Mouse (Mus musculus) forebrain, embryonic 10.5 days (tissue): ENCODE measurements around the gene Nme8. TPM values are rescaled to one million over a fixed set of nuclear protein-coding genes. Genes with fewer than 3 reads are reported as not detected.

ENCODE experiments used
- DNase-seq: peaks from one replicate; pipeline ENCODE4 v3.0.0-alpha.2; 2017; ENCODE audit warnings: low spot score; ENCODE audit errors: extremely low spot score
- H3K27ac ChIP-seq: fragments of 300-500 bp; sonication (generic); 2 replicates; pipeline ENCODE4 v1.5.1; 2016; ENCODE audit warnings: mild to moderate bottlenecking
- H3K27me3 ChIP-seq: fragments of 300-500 bp; sonication (generic); 2 replicates; pipeline ENCODE4 v1.6.1; 2016; ENCODE audit warnings: mild to moderate bottlenecking; ENCODE audit not compliant: poor library complexity, severe bottlenecking
- H3K36me3 ChIP-seq: fragments of 300-500 bp; sonication (generic); replicated peaks from 2 replicates; pipeline ENCODE4 v1.6.1; 2016; ENCODE audit warnings: mild to moderate bottlenecking, moderate library complexity
- H3K4me1 ChIP-seq: fragments of 300-500 bp; sonication (generic); 2 replicates; pipeline ENCODE4 v1.6.1; 2016
- H3K4me3 ChIP-seq: fragments of 300-500 bp; sonication (generic); 2 replicates; pipeline ENCODE4 v1.5.1; 2016; ENCODE audit warnings: mild to moderate bottlenecking, moderate library complexity
- H3K9me3 ChIP-seq: fragments of 300-500 bp; sonication (generic); 2 replicates; pipeline ENCODE4 v1.6.1; 2016; ENCODE audit warnings: mild to moderate bottlenecking, moderate library complexity
- WGBS: fragments of 180-500 bp; shearing (Covaris S2); methylation state at CpG from one replicate; pipeline ENCODE4 v1.1.7; 2016; 5-methylcytosine and 5-hydroxymethylcytosine counted together
- polyA plus RNA-seq: library from polyadenylated mRNA; unstranded; fragments of >200 nt; fragmentation: Nextera tagmentation; extraction: Ambion mirVana; gene quantifications from 2 replicates; pipeline ENCODE4 v1.2.1, GENCODE M21; 2016

The Nme8 gene
- polyA plus RNA-seq = not detected in 2 replicates

DNA sequence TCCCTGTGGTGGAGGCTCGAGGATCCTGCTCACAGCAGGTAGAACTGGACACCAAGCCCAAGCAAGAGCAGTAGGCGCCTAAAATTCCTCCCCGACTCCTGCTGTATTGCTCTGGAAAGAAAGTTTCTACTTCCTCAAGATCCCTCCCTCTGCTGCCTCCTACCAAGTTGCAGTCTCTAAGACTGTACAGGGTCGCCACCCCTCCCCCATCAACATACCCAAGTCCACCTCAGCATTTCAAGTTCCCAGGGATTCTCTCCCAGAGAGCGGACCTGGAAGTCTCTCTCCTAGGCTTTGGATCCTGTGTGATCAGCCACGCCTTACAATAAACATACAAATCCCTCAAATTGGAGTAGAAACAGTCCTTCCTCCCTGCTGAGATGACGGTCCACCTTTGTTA, at the start of gene Nme8:
Gene Nme8 (minus strand): TSS at position 5 of the 400 bp plus-strand sequence.
- no peak within 1 kb of the TSS for H3K4me3 ChIP-seq
- peaks cover 4% of the 10 kb centered on the region for H3K4me1 ChIP-seq
- no peak within 1 kb of the TSS for H3K27ac ChIP-seq
- H3K9me3 ChIP-seq = no peaks in the 10 kb centered on the region
- 23% methylated on average over 7 of the region's 7 CpGs for WGBS
- H3K27me3 ChIP-seq = peaks cover 6% of the 10 kb centered on the region
- DNase-seq = no peak
- no peaks in the 10 kb centered on the region for H3K36me3 ChIP-seq

DNA sequence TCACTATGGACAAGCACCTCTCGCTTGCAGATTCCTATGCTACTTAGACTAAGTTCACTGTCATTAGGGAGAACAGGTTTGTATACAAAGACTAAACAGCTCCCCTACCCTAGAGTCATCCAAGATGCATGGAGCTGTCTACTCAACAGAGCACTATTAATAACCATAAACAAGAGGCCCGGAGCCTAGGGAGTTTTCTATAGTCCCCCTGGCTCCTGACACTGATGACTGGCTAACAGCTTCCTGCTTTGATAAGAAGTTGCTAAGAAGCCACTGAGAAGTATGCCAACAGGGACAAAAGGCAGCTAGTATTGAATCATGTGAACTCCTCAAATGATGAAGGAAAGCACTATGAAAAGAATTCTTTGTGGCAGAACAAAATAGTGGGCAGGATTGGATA, 48.1 kb upstream of the Nme8 start:
- H3K4me3 ChIP-seq = no peak overlapping the region
- no peaks in the 10 kb centered on the region for H3K9me3 ChIP-seq
- 75% methylated on average over 2 of the region's 2 CpGs for WGBS
- H3K27ac ChIP-seq = no peak overlapping the region
- no peaks in the 10 kb centered on the region for H3K4me1 ChIP-seq
- H3K27me3 ChIP-seq = no peaks in the 10 kb centered on the region
- no peak for DNase-seq
- no peaks in the 10 kb centered on the region for H3K36me3 ChIP-seq

DNA sequence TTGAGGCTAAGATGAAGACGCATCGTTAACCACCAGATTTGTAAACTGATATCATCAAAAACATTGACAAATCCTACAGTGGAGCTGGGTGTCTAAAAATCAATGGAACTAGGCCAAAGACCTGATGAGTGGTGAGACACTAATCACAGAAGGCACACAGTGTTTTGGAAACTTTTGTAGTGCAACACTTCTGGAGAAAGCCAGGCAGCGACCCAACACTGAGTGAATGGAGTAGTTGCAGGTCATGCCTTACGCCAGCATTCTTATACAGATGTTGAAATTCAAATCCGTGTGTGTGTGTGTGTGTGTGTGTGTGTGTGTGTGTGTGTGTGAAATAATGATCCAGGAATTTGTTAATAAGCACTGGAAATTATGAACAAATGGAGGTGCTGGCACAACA, 46.9 kb upstream of the Nme8 start:
- no peak overlapping the region for H3K4me3 ChIP-seq
- H3K4me1 ChIP-seq = no peaks in the 10 kb centered on the region
- no peak overlapping the region for H3K27ac ChIP-seq
- DNase-seq = no peak
- WGBS = 94% methylated on average over 5 of the region's 5 CpGs
- H3K27me3 ChIP-seq = no peaks in the 10 kb centered on the region
- no peaks in the 10 kb centered on the region for H3K9me3 ChIP-seq
- H3K36me3 ChIP-seq = no peaks in the 10 kb centered on the region

DNA sequence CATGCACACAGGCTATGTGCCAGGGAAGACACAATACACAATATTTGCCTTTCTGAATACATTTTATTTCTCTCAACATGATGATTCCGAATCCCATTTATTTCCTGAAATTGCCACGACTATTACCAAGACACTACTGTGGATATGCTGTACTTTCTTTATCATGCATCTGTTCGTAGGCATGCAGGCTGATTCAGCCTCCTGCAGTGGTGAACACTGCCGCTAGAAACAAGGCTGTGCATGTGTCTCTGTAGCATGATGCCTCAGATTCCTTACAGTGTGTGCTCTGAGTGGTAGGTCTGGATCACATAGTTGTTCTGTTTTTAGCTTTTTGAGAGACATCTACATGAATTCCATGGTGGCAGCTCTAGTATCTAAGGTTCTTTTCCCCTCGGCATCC, 37.0 kb upstream of the Nme8 start:
- no peak for DNase-seq
- Histone ChIP-seq H3K9me3 (no peaks in the 10 kb centered on the region), H3K4me1 (no peaks in the 10 kb centered on the region), H3K36me3 (no peaks in the 10 kb centered on the region), H3K4me3 (no peak overlapping the region), H3K27ac (no peak overlapping the region), H3K27me3 (no peaks in the 10 kb centered on the region)
- WGBS = 88% methylated on average over 5 of the region's 5 CpGs

DNA sequence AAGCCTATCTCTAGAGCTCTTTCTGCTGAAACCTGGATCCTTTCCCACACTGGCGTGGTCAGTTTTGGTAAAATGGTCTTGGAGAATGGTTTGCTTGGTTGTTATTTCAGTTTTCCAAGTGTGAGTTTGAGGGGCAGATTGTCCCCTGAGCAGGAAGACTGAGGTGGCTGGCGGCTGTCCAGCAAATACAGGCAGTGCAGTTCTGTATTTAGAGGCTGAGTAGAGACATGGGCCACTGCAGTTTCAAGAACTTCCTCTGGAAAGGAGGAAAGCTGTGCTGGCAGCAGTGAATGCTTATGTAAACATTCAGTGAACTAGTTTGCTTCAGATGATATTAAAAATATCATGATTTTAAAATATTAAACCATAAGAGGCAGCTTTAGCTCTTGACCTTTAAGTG, 33.2 kb upstream of the Nme8 start:
- WGBS = 85% methylated on average over 2 of the region's 2 CpGs
- Histone ChIP-seq H3K4me1 (no peaks in the 10 kb centered on the region), H3K27ac (no peak overlapping the region), H3K36me3 (no peaks in the 10 kb centered on the region), H3K9me3 (no peaks in the 10 kb centered on the region), H3K4me3 (no peak overlapping the region), H3K27me3 (no peaks in the 10 kb centered on the region)
- no peak for DNase-seq

DNA sequence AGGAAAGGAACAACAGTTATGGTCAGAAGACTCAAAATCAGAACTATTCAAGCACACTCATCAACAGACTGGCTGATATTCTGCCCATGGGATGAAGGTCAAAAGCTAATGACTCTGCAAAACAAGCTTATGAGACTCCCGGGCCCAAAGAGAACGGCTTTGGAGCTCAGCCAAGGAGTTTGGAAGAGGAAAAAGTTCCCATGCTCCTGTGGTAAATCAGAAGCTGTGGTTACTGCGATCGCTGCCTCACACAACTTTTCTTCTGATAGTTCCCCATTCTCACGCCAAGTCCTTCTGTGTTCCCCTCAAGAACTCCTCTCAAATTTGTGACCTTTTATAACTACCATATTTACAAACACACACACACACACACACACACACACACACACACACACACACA, 21.4 kb upstream of the Nme8 start:
- H3K4me1 ChIP-seq = no peaks in the 10 kb centered on the region
- no peaks in the 10 kb centered on the region for H3K36me3 ChIP-seq
- no peaks in the 10 kb centered on the region for H3K9me3 ChIP-seq
- DNase-seq = no peak
- H3K27ac ChIP-seq = no peak overlapping the region
- no peaks in the 10 kb centered on the region for H3K27me3 ChIP-seq
- H3K4me3 ChIP-seq = no peak overlapping the region
- 92% methylated on average over 5 of the region's 5 CpGs for WGBS

DNA sequence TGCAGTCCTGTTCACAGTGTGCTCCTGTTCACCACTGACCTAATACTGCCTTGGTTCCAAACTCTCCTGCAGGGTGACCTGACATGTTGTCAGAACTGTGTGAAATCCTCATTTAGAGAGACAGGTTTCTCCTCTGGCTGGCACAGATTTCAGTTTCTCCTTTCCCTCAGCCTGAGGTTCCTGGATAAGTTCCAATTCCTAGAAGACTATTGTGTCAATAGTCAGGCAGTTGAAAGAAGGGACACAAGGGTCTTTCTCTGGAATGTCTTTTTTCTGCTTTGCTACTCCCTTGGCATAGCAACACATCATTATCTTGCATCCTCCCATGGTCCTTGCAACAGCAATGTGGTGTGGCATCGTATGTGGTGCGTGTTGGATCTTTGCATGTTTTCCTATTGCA, 19.6 kb upstream of the Nme8 start:
- Histone ChIP-seq H3K4me1 (no peaks in the 10 kb centered on the region), H3K36me3 (no peaks in the 10 kb centered on the region), H3K4me3 (no peak overlapping the region), H3K27ac (no peak overlapping the region), H3K27me3 (no peaks in the 10 kb centered on the region), H3K9me3 (no peaks in the 10 kb centered on the region)
- 93% methylated on average over 2 of the region's 2 CpGs for WGBS
- DNase-seq = no peak

DNA sequence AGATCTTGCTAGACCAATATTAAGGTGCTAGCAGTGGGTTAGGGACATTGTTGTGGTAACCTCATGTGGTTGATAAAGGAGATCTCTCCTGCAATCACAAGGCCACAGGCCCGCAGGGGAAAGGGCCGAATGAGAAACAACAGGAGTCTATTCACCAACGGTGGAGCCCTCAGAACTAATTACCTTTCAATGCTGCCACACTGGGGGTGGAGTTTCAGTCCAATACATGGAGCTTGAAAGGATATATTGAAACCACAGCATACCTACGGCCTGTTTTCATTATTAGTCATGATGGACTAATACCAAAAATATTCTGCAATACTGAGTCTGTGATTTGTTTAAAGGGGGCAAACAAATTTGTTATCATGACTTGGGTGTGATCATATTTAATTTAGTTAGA, 6.2 kb upstream of the Nme8 start:
- Histone ChIP-seq H3K27me3 (no peaks in the 10 kb centered on the region), H3K4me1 (peaks cover 5% of the 10 kb centered on the region; the same call in 1 of the 2 replicates), H3K27ac (no peak overlapping the region), H3K9me3 (no peaks in the 10 kb centered on the region), H3K4me3 (no peak overlapping the region), H3K36me3 (no peaks in the 10 kb centered on the region)
- no peak for DNase-seq
- 29% methylated on average over 4 of the region's 4 CpGs for WGBS

DNA sequence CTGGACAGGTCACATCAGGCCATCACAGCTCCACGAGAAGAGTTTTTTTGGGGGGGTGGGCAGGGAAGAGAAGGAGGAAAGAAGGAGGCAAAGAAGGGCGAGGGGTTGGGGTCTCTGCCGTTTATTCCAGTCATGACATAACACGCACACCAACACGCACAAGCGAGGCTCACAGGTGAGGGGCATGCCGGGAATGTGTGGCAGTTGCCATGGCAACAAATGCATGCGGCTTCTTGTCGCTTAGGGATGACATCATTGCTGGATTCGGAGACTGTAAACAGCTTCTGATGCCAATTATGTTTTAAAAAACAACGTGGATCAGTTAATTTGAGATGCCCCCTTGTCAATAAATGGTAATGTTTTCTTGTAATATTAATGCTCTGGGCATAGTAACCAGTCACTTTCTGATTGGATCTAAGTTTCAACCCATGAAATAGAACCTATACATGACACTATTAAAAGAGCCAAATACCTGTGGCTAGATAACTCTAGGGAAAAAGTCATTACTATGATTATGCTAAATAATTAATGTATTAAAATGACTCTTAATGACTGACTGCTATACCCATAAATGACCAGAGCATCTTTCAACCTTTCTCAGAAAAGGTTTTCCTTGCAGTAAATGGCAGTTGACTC, 4.0 kb upstream of the Nme8 start:
- Histone ChIP-seq H3K36me3 (no peaks in the 10 kb centered on the region), H3K27me3 (peaks cover 6% of the 10 kb centered on the region), H3K27ac (no peak overlapping the region), H3K4me3 (no peak overlapping the region), H3K9me3 (no peaks in the 10 kb centered on the region), H3K4me1 (peaks cover 9% of the 10 kb centered on the region)
- WGBS = 85% methylated on average over 11 of the region's 11 CpGs
- no peak for DNase-seq

DNA sequence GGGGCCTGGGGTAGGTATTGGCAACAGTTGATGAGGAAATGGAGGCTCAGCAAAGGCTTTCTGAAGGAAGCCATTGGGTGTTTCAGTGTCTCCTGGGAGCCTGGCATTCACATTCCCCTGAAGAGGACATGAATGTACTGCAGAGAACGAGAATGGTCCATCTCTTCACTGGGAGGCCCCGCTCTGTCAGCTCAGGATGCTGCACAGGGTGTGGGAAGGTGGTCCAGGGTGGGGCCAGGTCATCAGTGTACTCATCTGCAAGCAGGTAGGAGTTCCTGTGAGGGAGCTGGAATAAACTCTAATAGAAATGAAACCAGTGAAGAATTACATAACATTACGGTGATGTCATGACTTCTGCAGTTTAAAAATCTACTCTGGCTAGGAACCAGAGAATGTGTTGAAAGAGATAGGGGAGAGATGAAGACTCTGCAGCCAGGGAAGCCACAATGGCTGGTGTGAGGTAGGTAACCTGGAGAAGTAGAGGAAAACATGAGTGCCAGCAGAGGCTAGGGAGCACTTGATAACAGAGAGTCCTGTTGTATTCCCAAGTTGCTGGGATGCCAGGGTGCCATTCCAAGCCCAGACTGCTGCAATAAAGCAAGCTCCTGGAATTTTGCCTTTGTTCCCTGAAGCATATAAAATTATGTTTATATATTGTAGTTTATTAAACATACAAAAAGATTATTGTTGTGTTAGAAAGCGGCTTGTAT, 3.3 kb upstream of the Nme8 start:
- no peak overlapping the region for H3K4me3 ChIP-seq
- no peak for DNase-seq
- H3K27ac ChIP-seq = no peak overlapping the region
- no peaks in the 10 kb centered on the region for H3K9me3 ChIP-seq
- 94% methylated on average over 4 of the region's 4 CpGs for WGBS
- peaks cover 9% of the 10 kb centered on the region for H3K4me1 ChIP-seq
- H3K36me3 ChIP-seq = no peaks in the 10 kb centered on the region
- peaks cover 6% of the 10 kb centered on the region for H3K27me3 ChIP-seq

DNA sequence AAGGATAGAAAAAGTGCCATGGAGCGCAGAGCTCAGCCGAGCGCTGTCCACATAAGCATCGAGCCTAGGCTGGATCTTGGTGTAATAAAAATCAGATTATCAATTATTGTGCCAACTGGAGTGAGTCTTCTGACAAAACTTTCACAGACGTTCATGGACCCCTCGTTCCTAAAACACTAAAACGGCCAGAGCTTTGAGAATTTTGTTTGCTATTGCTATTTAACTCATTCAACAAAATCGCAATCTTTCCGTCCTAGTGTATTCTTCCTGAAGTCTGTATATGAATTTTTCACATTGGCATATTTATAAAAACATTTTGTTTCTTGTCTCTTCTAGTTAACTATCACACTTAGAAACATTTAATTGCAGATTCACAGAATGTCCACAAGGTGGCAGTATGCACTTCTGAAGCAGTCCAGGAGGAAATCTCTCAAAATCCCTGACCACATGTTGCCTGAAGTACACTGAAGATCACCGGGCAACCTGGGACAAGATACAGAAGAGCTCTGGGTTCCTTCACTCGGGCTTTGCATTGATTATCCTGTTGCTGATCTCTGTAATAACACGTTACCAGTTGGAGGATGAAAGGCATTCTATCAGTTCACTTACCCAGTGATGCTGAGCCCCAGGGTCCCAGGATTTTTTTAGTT, 1.1 kb upstream of the Nme8 start:
- no peaks in the 10 kb centered on the region for H3K9me3 ChIP-seq
- peaks cover 6% of the 10 kb centered on the region for H3K27me3 ChIP-seq
- H3K27ac ChIP-seq = no peak overlapping the region
- peaks cover 6% of the 10 kb centered on the region for H3K4me1 ChIP-seq
- H3K4me3 ChIP-seq = no peak overlapping the region
- no peak for DNase-seq
- WGBS = 33% methylated on average over 12 of the region's 12 CpGs
- no peaks in the 10 kb centered on the region for H3K36me3 ChIP-seq

DNA sequence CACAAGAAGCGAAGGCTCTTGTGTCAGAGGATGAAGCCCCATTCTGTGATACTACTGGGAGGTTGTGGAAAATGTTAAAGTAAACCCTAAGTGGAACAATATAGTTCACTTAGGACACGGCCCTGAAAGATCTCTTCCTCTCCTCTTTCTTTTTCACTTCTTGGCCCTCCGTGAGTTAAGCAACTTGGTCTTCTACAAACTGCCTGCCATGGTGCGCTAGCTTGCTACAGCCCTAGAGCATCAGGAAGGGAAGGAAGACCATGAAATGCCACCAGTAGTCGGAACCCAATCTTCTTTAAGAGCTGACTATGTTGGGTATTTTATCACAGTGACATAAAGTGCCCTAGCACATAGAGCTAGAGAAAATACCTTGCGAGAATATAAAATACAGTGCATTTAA, 7.2 kb downstream of the Nme8 start:
- 81% methylated on average over 6 of the region's 6 CpGs for WGBS
- no peak overlapping the region for H3K27ac ChIP-seq
- no peak for DNase-seq

DNA sequence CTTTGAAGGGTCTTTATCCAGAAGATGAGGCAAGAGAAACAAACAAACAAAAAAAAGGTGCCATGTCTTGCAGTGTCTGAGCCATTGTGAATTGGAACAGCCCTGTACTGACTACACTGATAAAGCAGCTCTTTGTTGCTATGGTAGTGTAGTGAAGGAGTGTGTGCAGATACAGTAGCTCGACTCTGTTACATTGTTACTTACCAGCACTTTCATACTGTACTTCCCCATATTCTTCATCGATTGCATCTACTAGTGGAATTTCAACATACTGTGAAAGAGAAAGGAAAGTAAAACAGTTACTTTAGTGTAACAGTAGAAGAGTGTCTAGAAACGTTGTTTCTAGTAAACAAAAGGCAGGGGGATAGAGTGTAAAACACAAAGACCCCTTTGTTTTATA, 7.6 kb downstream of the Nme8 start:
- DNase-seq = no peak
- H3K36me3 ChIP-seq = no peaks in the 10 kb centered on the region
- H3K27me3 ChIP-seq = no peaks in the 10 kb centered on the region
- no peak overlapping the region for H3K4me3 ChIP-seq
- H3K4me1 ChIP-seq = no peaks in the 10 kb centered on the region
- H3K27ac ChIP-seq = no peak overlapping the region
- no peaks in the 10 kb centered on the region for H3K9me3 ChIP-seq
- 70% methylated on average over 3 of the region's 3 CpGs for WGBS

More for the DNA sequence above, 7.2 kb downstream of the Nme8 start:
- Histone ChIP-seq H3K36me3 (no peaks in the 10 kb centered on the region), H3K27me3 (no peaks in the 10 kb centered on the region), H3K4me3 (no peak overlapping the region), H3K4me1 (no peaks in the 10 kb centered on the region), H3K9me3 (no peaks in the 10 kb centered on the region)
